Mouse (Mus musculus) limb, embryonic 15.5 days (tissue): Measurements from ENCODE around the gene Cpt1b. TPM values are rescaled to one million over a fixed set of nuclear protein-coding genes. Genes with fewer than 3 reads are reported as not detected.

Experiments
- ATAC-seq: fragments of 200-750 bp; cut with Nextera tagmentation; 2 replicates; pipeline ENCODE4 v1.8.0; 2017; ENCODE audit warnings: low read depth, moderate TSS enrichment; ENCODE audit not compliant: insufficient number of reproducible peaks, low FRiP score, low TSS enrichment
- H3K27ac ChIP-seq: fragments of 300-500 bp; sonication (generic); 2 replicates; pipeline ENCODE4 v1.5.1; 2015; ENCODE audit warnings: moderate library complexity, mild to moderate bottlenecking, inconsistent platforms
- H3K27me3 ChIP-seq: fragments of 300-500 bp; sonication (generic); 2 replicates; pipeline ENCODE4 v1.6.1; 2015; ENCODE audit warnings: inconsistent platforms
- H3K36me3 ChIP-seq: fragments of 300-500 bp; sonication (generic); 2 replicates; pipeline ENCODE4 v1.6.1; 2015; ENCODE audit warnings: inconsistent platforms
- H3K4me1 ChIP-seq: fragments of 300-500 bp; sonication (generic); 2 replicates; pipeline ENCODE4 v1.6.1; 2015; ENCODE audit warnings: inconsistent platforms
- H3K4me2 ChIP-seq: fragments of 300-500 bp; sonication (generic); 2 replicates; pipeline ENCODE4 v1.6.1; 2015; ENCODE audit warnings: mild to moderate bottlenecking, inconsistent platforms
- H3K4me3 ChIP-seq: fragments of 300-500 bp; sonication (generic); 2 replicates; pipeline ENCODE4 v1.5.1; 2015; ENCODE audit warnings: mild to moderate bottlenecking, inconsistent platforms
- H3K9ac ChIP-seq: fragments of 300-500 bp; sonication (generic); 2 replicates; pipeline ENCODE4 v1.6.1; 2015; ENCODE audit warnings: inconsistent platforms
- H3K9me3 ChIP-seq: fragments of 300-500 bp; sonication (generic); 2 replicates; pipeline ENCODE4 v1.6.1; 2016; ENCODE audit warnings: inconsistent platforms
- WGBS: fragments of 180-500 bp; shearing (Covaris S2); methylation state at CpG from one replicate; pipeline ENCODE4 v1.1.7; 2015; 5-methylcytosine and 5-hydroxymethylcytosine counted together
- polyA plus RNA-seq: library from polyadenylated mRNA; unstranded; fragments of >200 nt; fragmentation: Nextera tagmentation; extraction: Ambion mirVana; gene quantifications from 2 replicates; pipeline ENCODE4 v1.2.1, GENCODE M21; 2015

Cpt1b gene
- polyA plus RNA-seq, 1 experiment from 2014 or later: 0.91 TPM

DNA sequence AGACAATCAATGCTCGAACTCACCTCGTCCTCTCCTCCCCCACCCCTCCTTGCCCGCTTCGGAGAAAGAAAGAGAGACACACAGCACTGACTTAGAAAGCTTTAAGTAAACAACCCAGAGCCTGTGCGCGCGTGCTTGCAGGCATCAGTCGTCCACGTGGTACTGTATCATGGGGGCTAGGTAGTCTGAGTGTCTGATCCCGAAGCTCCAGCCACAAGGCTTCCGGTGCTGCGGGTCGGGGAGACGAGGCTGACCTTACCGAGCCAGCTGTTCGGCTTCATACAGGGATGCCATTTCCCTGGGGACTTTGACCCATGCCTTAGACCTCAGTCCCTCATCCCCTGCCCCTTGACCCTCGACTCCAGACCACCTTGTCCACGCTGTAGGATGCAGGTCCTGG lies 48.3 kb downstream of the Cpt1b start:
- peaks cover 51% of the 10 kb centered on the region for H3K27me3 ChIP-seq
- no peak overlapping the region for H3K9ac ChIP-seq
- no peak overlapping the region for H3K27ac ChIP-seq
- ATAC-seq: no peak
- peaks cover 39% of the 10 kb centered on the region for H3K4me1 ChIP-seq
- H3K4me2 ChIP-seq: no peak overlapping the region
- H3K4me3 ChIP-seq: no peak overlapping the region
- H3K36me3 ChIP-seq: peaks cover 3% of the 10 kb centered on the region; the same call in 1 of the 2 replicates
- no peaks in the 10 kb centered on the region for H3K9me3 ChIP-seq
- 6% methylated on average over 18 of the region's 18 CpGs for WGBS

DNA sequence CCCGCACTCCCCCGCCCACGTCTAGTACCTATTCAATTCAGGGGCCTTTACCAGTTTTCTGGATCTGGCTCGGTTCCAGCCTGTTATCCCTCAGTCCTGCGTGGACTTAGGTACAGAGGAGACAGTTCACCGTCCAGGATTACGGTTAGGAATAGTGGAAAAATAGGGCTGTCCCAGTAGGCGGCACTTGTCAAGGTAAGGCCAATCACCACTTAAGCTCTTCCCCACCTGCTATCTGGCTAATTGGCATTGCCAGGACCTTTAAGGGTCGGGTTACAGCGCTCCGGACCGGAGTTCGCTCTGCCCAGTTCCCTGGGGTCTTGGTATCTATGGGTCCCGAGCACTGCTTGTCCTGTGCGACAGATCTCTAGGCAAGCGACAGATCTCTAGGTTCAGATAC lies 48.7 kb downstream of the Cpt1b start, which contains the start of gene Tymp:
Gene Tymp, minus strand, starts transcription at position 83 of the 400 bp plus-strand sequence.
- no peaks in the 10 kb centered on the region for H3K9me3 ChIP-seq
- no peak within 1 kb of the TSS for H3K4me3 ChIP-seq
- no peak for ATAC-seq
- no peak within 1 kb of the TSS for H3K9ac ChIP-seq
- WGBS: 17% methylated on average over 16 of the region's 16 CpGs
- no peak within 1 kb of the TSS for H3K4me2 ChIP-seq
- H3K27me3 ChIP-seq: peaks cover 47% of the 10 kb centered on the region
- peaks cover 7% of the 10 kb centered on the region for H3K36me3 ChIP-seq
- no peak within 1 kb of the TSS for H3K27ac ChIP-seq
- peaks cover 43% of the 10 kb centered on the region for H3K4me1 ChIP-seq

- no peak for ATAC-seq
- H3K4me3 ChIP-seq: no peak overlapping the region
- H3K4me1 ChIP-seq: peaks cover 43% of the 10 kb centered on the region
- 80% methylated on average over 7 of the region's 7 CpGs for WGBS
- H3K4me2 ChIP-seq: no peak overlapping the region
- H3K9ac ChIP-seq: no peak overlapping the region
- H3K27me3 ChIP-seq: peaks cover 46% of the 10 kb centered on the region
- H3K36me3 ChIP-seq: peaks cover 16% of the 10 kb centered on the region
- H3K27ac ChIP-seq: no peak overlapping the region
- no peaks in the 10 kb centered on the region for H3K9me3 ChIP-seq
These were observed 49.6 kb downstream of the Cpt1b start for GRCm38 (mm10) chr15:89376040-89376439.

DNA sequence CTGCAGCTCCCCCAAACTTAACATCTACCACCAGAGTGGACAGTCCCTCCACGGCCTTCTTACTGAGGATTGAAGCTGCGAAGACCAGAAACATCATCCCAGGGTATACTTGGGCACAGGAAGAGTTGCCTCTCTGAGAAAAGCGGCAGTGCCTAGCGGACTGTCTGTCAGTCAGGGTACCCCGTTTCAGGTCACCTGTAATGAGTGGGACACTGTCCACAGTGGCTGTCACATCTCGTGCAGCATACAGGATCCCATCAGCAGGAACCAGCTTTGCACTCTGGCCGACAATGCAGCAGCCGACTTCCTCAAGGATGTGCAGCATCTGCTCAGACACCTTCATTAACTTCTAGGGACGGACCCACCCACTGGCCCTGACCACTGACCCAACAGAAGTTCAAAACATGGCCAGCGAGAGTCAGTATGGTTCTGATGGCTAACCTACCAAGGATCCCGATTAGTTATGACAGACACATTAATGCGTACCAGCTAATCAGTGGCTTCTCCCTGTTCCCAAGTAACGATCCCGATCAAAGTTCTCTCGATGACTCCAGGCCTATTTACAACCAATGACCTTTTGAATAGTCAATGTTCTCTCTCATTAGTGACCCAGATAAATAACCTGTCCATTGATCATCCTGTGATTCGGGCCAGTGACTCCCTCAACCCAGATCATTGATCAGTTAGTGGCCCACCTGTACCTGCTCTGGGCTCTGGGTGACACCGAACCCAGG lies 50.7 kb downstream of the Cpt1b start:
- Histone ChIP-seq H3K27ac (no peak overlapping the region), H3K36me3 (peaks cover 27% of the 10 kb centered on the region), H3K9me3 (no peaks in the 10 kb centered on the region), H3K4me1 (peaks cover 43% of the 10 kb centered on the region), H3K27me3 (peaks cover 42% of the 10 kb centered on the region), H3K9ac (no peak overlapping the region), H3K4me2 (no peak overlapping the region), H3K4me3 (no peak overlapping the region)
- WGBS: 94% methylated on average over 17 of the region's 17 CpGs
- ATAC-seq: no peak

DNA sequence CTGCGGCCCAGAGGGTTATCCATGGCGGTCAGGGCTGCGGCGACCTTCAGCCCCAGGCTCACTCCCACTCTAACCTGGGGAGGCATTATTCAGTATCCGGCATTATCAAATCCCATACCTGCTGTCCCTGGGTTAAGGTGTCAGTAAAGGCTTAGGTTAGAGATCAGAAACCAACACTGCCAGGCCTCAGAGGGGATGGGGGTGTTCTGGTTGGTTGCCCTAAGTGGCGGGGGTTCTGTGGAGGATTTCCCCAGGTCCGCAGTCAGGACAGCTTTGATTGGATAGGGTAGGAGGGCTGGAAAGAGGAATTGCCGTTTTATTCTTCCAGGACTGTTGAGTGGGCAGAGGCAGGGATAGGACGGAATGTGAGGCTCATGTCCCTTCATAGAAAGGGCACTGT lies 51.3 kb downstream of the Cpt1b start:
- H3K27me3 ChIP-seq: peaks cover 38% of the 10 kb centered on the region
- H3K36me3 ChIP-seq: peaks cover 33% of the 10 kb centered on the region
- no peaks in the 10 kb centered on the region for H3K9me3 ChIP-seq
- H3K4me3 ChIP-seq: peak overlapping the region; percentile 70
- H3K27ac ChIP-seq: peak overlapping the region; percentile 89
- ATAC-seq: no peak
- H3K4me2 ChIP-seq: peak overlapping the region; percentile 90
- H3K9ac ChIP-seq: peak overlapping the region; percentile 71; the same call in 1 of the 2 replicates
- 47% methylated on average over 9 of the region's 9 CpGs for WGBS
- H3K4me1 ChIP-seq: peaks cover 40% of the 10 kb centered on the region

DNA sequence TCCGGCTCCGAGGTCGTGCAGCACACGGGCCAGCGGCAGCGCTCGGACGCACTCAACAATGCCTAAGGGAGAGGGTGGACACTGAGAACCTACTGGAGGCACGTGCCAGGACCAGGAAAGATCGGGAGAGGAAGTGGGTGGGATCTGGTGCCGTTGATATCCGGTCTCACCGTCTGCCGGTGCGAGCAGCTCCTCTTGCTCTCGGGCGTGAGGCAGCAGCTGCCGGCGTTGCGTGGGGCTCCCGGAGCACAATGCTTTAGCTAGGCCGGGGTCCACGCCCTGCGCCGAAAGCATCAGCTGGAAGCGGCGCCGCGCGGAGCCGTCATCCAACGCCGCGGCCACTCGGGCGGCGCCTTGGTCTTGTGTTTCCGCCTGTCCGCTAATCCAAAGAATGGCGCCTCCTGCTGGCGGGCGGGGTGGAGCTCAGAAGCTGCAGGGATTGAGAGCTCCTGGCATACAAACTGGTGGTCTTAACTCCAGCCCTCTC lies 51.9 kb downstream of the Cpt1b start, which contains the start of gene Sco2:
Gene Sco2, minus strand, starts transcription at position 85 of the 487 bp plus-strand sequence.
- H3K4me3 ChIP-seq: peak within 1 kb of the TSS; percentile 70
- H3K27ac ChIP-seq: peak within 1 kb of the TSS; percentile 89
- no peaks in the 10 kb centered on the region for H3K9me3 ChIP-seq
- peaks cover 32% of the 10 kb centered on the region for H3K27me3 ChIP-seq
- peak; percentile 58; the same call in 1 of the 2 replicates for ATAC-seq
- H3K4me2 ChIP-seq: peak within 1 kb of the TSS; percentile 90
- H3K9ac ChIP-seq: peak within 1 kb of the TSS; percentile 71
- WGBS: under 1% methylated on average over 42 of the region's 42 CpGs
- H3K4me1 ChIP-seq: peaks cover 35% of the 10 kb centered on the region
- H3K36me3 ChIP-seq: peaks cover 38% of the 10 kb centered on the region

DNA sequence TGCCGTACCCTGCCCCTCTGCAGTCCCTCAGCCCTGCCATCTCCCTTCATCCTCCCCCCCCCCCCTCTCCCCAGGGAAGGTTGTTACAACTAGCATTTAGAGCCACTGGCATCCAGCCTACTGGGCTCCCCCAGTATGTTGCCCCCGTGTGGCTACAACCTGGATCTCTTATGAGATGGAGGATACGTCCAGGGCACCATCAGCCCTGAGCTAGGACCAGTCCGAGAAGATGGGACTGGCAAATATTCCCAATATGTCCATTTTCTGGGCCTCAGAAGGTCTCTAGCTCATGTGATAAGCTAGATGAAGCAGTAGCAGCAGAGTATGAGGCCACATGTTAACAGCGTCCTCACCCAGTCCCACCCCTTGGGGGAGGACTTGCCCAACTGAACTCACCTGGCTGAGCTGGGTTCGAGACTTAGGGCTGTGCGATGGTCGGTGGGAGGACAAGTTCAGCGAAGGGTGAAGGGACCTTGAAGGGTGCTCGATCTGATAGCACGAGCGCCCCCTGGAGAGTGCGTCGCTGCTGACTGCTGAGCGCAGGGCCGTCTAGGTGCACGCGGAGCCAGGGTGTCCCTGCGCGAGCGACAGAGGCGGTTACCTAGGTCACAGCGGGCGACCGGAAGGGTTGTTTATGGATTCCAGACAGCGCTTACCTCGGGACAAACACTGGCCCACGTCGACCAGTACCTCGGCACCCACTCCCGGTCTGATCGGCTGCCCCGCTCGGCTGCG lies 52.5 kb downstream of the Cpt1b start:
- Histone ChIP-seq H3K27me3 (peaks cover 26% of the 10 kb centered on the region), H3K9me3 (no peaks in the 10 kb centered on the region), H3K27ac (peak overlapping the region; percentile 89), H3K36me3 (peaks cover 45% of the 10 kb centered on the region), H3K4me1 (peaks cover 29% of the 10 kb centered on the region), H3K4me3 (peak overlapping the region; percentile 70), H3K4me2 (peak overlapping the region; percentile 90), H3K9ac (peak overlapping the region; percentile 71)
- ATAC-seq: peak; percentile 74
- under 1% methylated on average over 35 of the region's 35 CpGs for WGBS

DNA sequence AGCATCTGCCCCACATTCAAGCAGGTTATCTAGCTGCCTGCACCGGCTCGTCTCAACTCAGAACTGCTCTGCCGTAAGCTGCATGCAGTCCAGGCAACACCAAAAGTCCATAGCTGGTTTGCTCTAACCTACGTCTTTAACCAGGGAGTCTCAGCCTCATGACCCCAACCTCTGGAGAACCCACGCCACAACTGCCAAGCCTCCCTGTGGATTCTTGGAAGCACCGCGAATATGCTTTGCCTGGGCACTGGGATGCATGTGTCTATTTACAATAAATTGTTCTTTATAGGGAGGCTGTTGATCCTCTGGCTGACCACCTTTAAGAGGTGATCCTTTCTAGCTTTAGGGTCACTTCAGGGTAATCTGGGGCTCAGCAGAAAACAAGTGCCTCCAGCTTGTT lies 53.1 kb downstream of the Cpt1b start:
- Histone ChIP-seq H3K9me3 (no peaks in the 10 kb centered on the region), H3K27ac (no peak overlapping the region), H3K36me3 (peaks cover 51% of the 10 kb centered on the region), H3K27me3 (peaks cover 20% of the 10 kb centered on the region), H3K4me2 (peak overlapping the region; percentile 90; the same call in 1 of the 2 replicates), H3K4me1 (peaks cover 23% of the 10 kb centered on the region), H3K9ac (no peak overlapping the region), H3K4me3 (peak overlapping the region; percentile 70; the same call in 1 of the 2 replicates)
- 82% methylated on average over 7 of the region's 7 CpGs for WGBS
- ATAC-seq: no peak

DNA sequence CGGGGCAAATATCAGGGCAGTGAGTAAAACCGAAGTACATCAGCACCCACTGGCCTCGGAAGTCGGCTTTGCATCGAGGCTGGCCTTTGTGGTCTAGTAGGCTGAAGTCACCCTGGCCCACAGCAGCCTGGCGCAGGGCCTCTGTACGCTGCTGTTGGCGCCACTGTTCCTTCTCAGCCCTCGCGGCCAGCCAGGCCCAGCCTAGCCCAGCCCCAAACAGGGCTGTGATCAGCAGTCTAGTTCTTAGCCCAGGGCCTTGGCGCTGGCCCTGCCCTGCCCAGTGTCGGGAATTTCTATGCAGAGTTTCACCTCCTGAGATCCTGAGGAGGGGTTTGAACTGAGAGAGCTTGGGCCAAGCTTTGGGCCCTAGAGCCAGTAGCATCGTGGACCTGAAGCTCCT lies 53.6 kb downstream of the Cpt1b start:
- no peak for ATAC-seq
- Histone ChIP-seq H3K9ac (no peak overlapping the region), H3K4me2 (no peak overlapping the region), H3K36me3 (peaks cover 56% of the 10 kb centered on the region), H3K4me3 (no peak overlapping the region), H3K27me3 (peaks cover 15% of the 10 kb centered on the region), H3K9me3 (no peaks in the 10 kb centered on the region), H3K27ac (no peak overlapping the region), H3K4me1 (peaks cover 20% of the 10 kb centered on the region)
- 85% methylated on average over 13 of the region's 13 CpGs for WGBS

Other genes with a start within 250 kb of the Cpt1b start
- gene Plxnb2, start 245.1 kb downstream of the Cpt1b start, polyA plus RNA-seq: 144 and 149 TPM in 2 replicates
- 12.4 and 13.0 TPM in 2 replicates for gene Dennd6b, start 229.4 kb downstream of the Cpt1b start, polyA plus RNA-seq
- gene Ppp6r2, start 214.3 kb downstream of the Cpt1b start, polyA plus RNA-seq: 24.5 and 25.0 TPM in 2 replicates
- 50.9 and 55.3 TPM in 2 replicates for gene Sbf1, start 110.6 kb downstream of the Cpt1b start, polyA plus RNA-seq
- 1.6 and 1.9 TPM in 2 replicates for gene Adm2, start 103.1 kb downstream of the Cpt1b start, polyA plus RNA-seq
- not detected in 2 replicates for gene Miox, start 91.5 kb downstream of the Cpt1b start, polyA plus RNA-seq
- 67.8 and 77.2 TPM in 2 replicates for gene Lmf2, start 70.2 kb downstream of the Cpt1b start, polyA plus RNA-seq
- gene Ncaph2, start 70.1 kb downstream of the Cpt1b start, polyA plus RNA-seq: 151 and 161 TPM in 2 replicates
- gene Sco2, start 52.0 kb downstream of the Cpt1b start, polyA plus RNA-seq: 5.5 and 5.6 TPM in 2 replicates
- gene Tymp, start 48.8 kb downstream of the Cpt1b start, polyA plus RNA-seq: 1.0 and 1.6 TPM in 2 replicates
- 0.42 and 0.56 TPM in 2 replicates for gene Odf3b, start 46.6 kb downstream of the Cpt1b start, polyA plus RNA-seq
- gene Klhdc7b, start 40.9 kb downstream of the Cpt1b start, polyA plus RNA-seq: not detected in 2 replicates
- gene Syce3, start 15.4 kb downstream of the Cpt1b start, polyA plus RNA-seq: not detected in 2 replicates
- 2.1 and 3.5 TPM in 2 replicates for gene C730034F03Rik, start 3.7 kb upstream of the Cpt1b start, polyA plus RNA-seq
- 0.16 TPM in 1 of 2 replicates, not detected in the other for gene Gm44502, start 3.8 kb upstream of the Cpt1b start, polyA plus RNA-seq
- 53.0 and 55.5 TPM in 2 replicates for gene Chkb, start 4.0 kb upstream of the Cpt1b start, polyA plus RNA-seq
- gene Mapk8ip2, start 28.1 kb upstream of the Cpt1b start, polyA plus RNA-seq: 0.63 and 0.82 TPM in 2 replicates
- 27.6 and 31.7 TPM in 2 replicates for gene Arsa, start 51.6 kb upstream of the Cpt1b start, polyA plus RNA-seq
- 1.2 and 1.7 TPM in 2 replicates for gene Shank3, start 73.8 kb upstream of the Cpt1b start, polyA plus RNA-seq
- gene Acr, start 142.5 kb upstream of the Cpt1b start, polyA plus RNA-seq: 0.22 TPM in 1 of 2 replicates, not detected in the other
- 38.0 and 38.4 TPM in 2 replicates for gene Rabl2, start 166.1 kb upstream of the Cpt1b start, polyA plus RNA-seq